Mouse (Mus musculus): ENCODE data around the gene Itih3.

DNA sequence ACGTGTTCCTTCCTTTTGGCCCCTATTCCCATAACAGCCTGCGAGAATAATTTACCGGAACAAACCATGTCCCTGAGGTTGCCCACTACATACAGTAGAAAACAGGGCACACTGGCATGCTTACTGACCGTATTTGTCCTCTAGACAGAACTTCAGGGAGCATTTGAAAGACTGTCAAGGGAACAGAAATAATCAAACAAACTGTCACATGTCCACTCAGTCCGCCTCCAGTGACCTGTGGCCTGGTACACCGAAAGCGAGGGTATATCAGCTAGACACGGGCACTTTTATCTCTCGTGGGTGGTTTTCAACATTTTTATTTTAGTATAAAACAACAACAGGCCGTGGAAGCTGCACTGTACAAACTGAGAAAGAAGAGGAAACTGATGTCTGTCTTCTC lies 54.7 kb downstream of the Itih3 start:
- TF ChIP-seq POLR2A (IDR thresholded peaks at IDR 0.05; ENCODE audit: control insufficient read depth, extremely low read depth, insufficient read depth, low read length, poor library complexity) (no peak), CTCF (IDR thresholded peaks at IDR 0.05; ENCODE audit: borderline replicate concordance, control insufficient read depth, extremely low read depth, insufficient read depth, low read length, poor library complexity) (no peak)
